Mouse (Mus musculus) MEL (cell line): ENCODE data around the gene 1110051M20Rik. TPM values are rescaled to one million over a fixed set of nuclear protein-coding genes. Genes with fewer than 3 reads are reported as not detected.

Source experiments
- DNase-seq: peaks from one replicate; pipeline ENCODE4 v3.0.0; 2011; ENCODE audit warnings: low read depth, low spot score
- H3K27ac ChIP-seq: 2 replicates; pipeline ENCODE4 v1.5.1; 2012; ENCODE audit warnings: low read depth, mild to moderate bottlenecking, control low read depth, low read length, moderate library complexity; ENCODE audit not compliant: control insufficient read depth
- H3K27me3 ChIP-seq, 2 experiments: fragments of 150-350 bp in 1 of 2; sonication (generic) in 1 of 2; 2 replicates each; pipeline ENCODE4 v1.6.1; 2012; ENCODE audit warnings: low read length in 2 of 2, mild to moderate bottlenecking in 2 of 2, improper control_type of control experiment in 1 of 2, moderate library complexity in 1 of 2; ENCODE audit not compliant: insufficient read depth in 2 of 2, control insufficient read depth in 1 of 2
- H3K36me3 ChIP-seq, 2 experiments: 2 replicates each; pipeline ENCODE4 v1.6.1; 2012 to 2014; ENCODE audit warnings: low read length in 2 of 2, improper control_type of control experiment in 1 of 2, inconsistent platforms in 1 of 2, mild to moderate bottlenecking in 1 of 2; ENCODE audit not compliant: insufficient read depth in 2 of 2, control insufficient read depth in 1 of 2
- H3K4me1 ChIP-seq, 2 experiments: fragments of 150-350 bp in 1 of 2; sonication (generic) in 1 of 2; 2 replicates each; pipeline ENCODE4 v1.6.1; 2012; ENCODE audit warnings: low read length in 2 of 2, improper control_type of control experiment in 1 of 2, mild to moderate bottlenecking in 1 of 2; ENCODE audit not compliant: insufficient read depth in 2 of 2, control insufficient read depth in 1 of 2
- H3K4me3 ChIP-seq, 2 experiments: fragments of 150-350 bp in 1 of 2; sonication (generic) in 1 of 2; 2 replicates each; pipeline ENCODE4 v1.5.1; 2012; ENCODE audit warnings: low read depth in 2 of 2, low read length in 2 of 2, mild to moderate bottlenecking in 2 of 2, moderate library complexity in 2 of 2, control low read depth in 1 of 2, improper control_type of control experiment in 1 of 2; ENCODE audit not compliant: control insufficient read depth in 1 of 2, insufficient read depth in 1 of 2
- H3K79me2 ChIP-seq: 2 replicates; pipeline ENCODE4 v1.6.1; 2012; ENCODE audit warnings: mild to moderate bottlenecking, low read length, moderate library complexity; ENCODE audit not compliant: control insufficient read depth, poor library complexity, insufficient read depth
- H3K9ac ChIP-seq: 2 replicates; pipeline ENCODE4 v1.6.1; 2012; ENCODE audit warnings: low read depth, mild to moderate bottlenecking, control low read depth, low read length, moderate library complexity; ENCODE audit not compliant: control insufficient read depth, poor library complexity, severe bottlenecking
- H3K9me3 ChIP-seq: fragments of 150-350 bp; sonication (generic); replicated peaks from 2 replicates; pipeline ENCODE4 v1.6.1; 2012; ENCODE audit warnings: mild to moderate bottlenecking, low read length, improper control_type of control experiment, moderate library complexity; ENCODE audit not compliant: insufficient read depth
- BHLHE40 ChIP-seq: IDR thresholded peaks from 2 replicates; pipeline ENCODE4 v1.6.1; 2012; ENCODE audit warnings: low read depth, mild to moderate bottlenecking, inconsistent platforms, low read length, improper control_type of control experiment, borderline replicate concordance
- ELF1 ChIP-seq: IDR thresholded peaks from 2 replicates; pipeline ENCODE4 v1.6.1; 2014; ENCODE audit warnings: low read depth, mild to moderate bottlenecking, inconsistent platforms, low read length, improper control_type of control experiment, moderate library complexity
- GABPA ChIP-seq: IDR thresholded peaks from 2 replicates; pipeline ENCODE4 v1.6.1; 2012; ENCODE audit warnings: low read depth, mild to moderate bottlenecking, inconsistent platforms, low read length, improper control_type of control experiment, moderate library complexity
- GATA1 ChIP-seq: IDR thresholded peaks from 2 replicates; pipeline ENCODE4 v1.6.1; 2011; ENCODE audit warnings: low read depth, low read length, improper control_type of control experiment
- HCFC1 ChIP-seq: IDR thresholded peaks from 2 replicates; pipeline ENCODE4 v1.6.1; 2012; ENCODE audit warnings: low read depth, mild to moderate bottlenecking, inconsistent platforms, low read length, improper control_type of control experiment, moderate library complexity
- JUND ChIP-seq: IDR thresholded peaks from 2 replicates; pipeline ENCODE4 v1.6.1; 2011; ENCODE audit warnings: low read depth, mild to moderate bottlenecking, improper control_type of control experiment, low read length
- MXI1 ChIP-seq: IDR thresholded peaks from 2 replicates; pipeline ENCODE4 v1.6.1; 2011; ENCODE audit warnings: mild to moderate bottlenecking, low read depth, low read length, improper control_type of control experiment
- NELFE ChIP-seq: IDR thresholded peaks from 2 replicates; pipeline ENCODE4 v1.6.1; 2011; ENCODE audit warnings: low read depth, low read length, improper control_type of control experiment
- POLR2A ChIP-seq, 2 experiments: IDR thresholded peaks; 2 replicates each; pipeline ENCODE4 v1.6.1; 2011 to 2012; ENCODE audit warnings: low read length in 2 of 2, mild to moderate bottlenecking in 2 of 2, control low read depth in 1 of 2, improper control_type of control experiment in 1 of 2, low read depth in 1 of 2, moderate library complexity in 1 of 2; ENCODE audit not compliant: control insufficient read depth in 1 of 2, insufficient read depth in 1 of 2, poor library complexity in 1 of 2
- POLR2AphosphoS2 ChIP-seq: IDR thresholded peaks from 2 replicates; pipeline ENCODE4 v1.6.1; 2011; ENCODE audit warnings: low read length, improper control_type of control experiment
- SIN3A ChIP-seq: IDR thresholded peaks from 2 replicates; pipeline ENCODE4 v1.6.1; 2012; ENCODE audit warnings: low read length, improper control_type of control experiment, inconsistent platforms
- TAL1 ChIP-seq: IDR thresholded peaks from 2 replicates; pipeline ENCODE4 v1.6.1; 2012; ENCODE audit warnings: mild to moderate bottlenecking, inconsistent platforms, low read length, moderate library complexity, mixed read lengths
- TBP ChIP-seq: IDR thresholded peaks from 2 replicates; pipeline ENCODE4 v1.8.0; 2011; ENCODE audit warnings: low read depth, low read length, improper control_type of control experiment
- TCF12 ChIP-seq: IDR thresholded peaks from 2 replicates; pipeline ENCODE4 v1.6.1; 2014; ENCODE audit warnings: low read depth, mild to moderate bottlenecking, inconsistent platforms, low read length, improper control_type of control experiment, moderate library complexity
- UBTF ChIP-seq: IDR thresholded peaks from 2 replicates; pipeline ENCODE4 v1.6.1; 2012; ENCODE audit warnings: low read depth, mild to moderate bottlenecking, inconsistent platforms, low read length, improper control_type of control experiment, moderate library complexity, borderline replicate concordance; ENCODE audit not compliant: insufficient read depth
- USF1 ChIP-seq: IDR thresholded peaks from 2 replicates; pipeline ENCODE4 v1.6.1; 2014; ENCODE audit warnings: low read depth, mild to moderate bottlenecking, inconsistent platforms, low read length, improper control_type of control experiment, moderate library complexity
- polyA plus RNA-seq, 2 experiments: library from polyadenylated mRNA; stranded (reverse) in 1 of 2; unstranded in 1 of 2; fragments of >175 nt in 1 of 2; fragments of >200 nt in 1 of 2; gene quantifications; 2 replicates each; pipeline versions ENCODE4 v1.2.1 to v1.2.4; 2012; ENCODE audit warnings: low replicate concordance in 2 of 2, low read depth in 1 of 2; ENCODE audit not compliant: insufficient read length in 2 of 2, insufficient read depth in 1 of 2, missing spikeins in 1 of 2
- total RNA-seq: library from RNA; depleted of rRNA; stranded (reverse); fragments of 300-350 nt; gene quantifications from 2 replicates; pipeline ENCODE4 v1.2.3, GENCODE M21; 2012; rRNA removed

The 1110051M20Rik gene
- total RNA-seq (20.2 and 23.0 TPM in 2 replicates), polyA plus RNA-seq (10 to 100 TPM in 1 of 2 experiments, not detected in 1; 23.3 TPM)

DNA sequence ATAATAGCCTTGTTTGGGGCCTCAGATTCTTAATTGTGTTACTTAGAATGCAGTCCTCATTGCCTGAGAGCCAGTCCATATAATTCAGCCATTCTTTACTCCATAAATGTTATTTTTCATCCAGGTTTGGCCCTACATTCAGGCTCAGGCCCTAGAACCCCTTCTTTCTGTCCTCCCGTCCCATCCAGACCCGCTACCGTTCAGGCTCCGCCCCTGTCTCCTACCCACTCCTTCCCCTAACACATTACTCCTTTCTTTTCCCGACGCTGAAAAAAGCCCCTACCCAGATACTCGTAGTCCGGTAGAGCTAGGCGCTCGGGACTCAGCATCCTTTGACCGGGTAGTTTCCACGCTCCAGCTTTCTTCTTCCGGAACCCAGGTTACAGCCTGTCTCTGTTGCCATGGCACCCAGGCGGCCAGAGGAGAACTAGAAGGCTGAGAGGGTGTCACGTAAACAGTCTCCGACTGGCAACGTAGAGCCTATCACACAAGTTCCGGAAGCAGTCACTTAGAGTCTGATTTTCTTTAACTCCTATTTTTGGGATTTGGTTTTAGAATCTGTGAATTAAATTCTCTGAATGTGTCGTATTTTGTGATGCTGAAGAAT is at the start of gene 1110051M20Rik:
1110051M20Rik (minus strand) TSS at position 419 of the 607 bp plus-strand sequence.
- peak; percentile 97 for DNase-seq
- Histone ChIP-seq H3K36me3 (peaks cover 0 to 7% of the 10 kb centered on the region in 2 experiments; a peak in 2 of 4 replicates), H3K27ac (no peak within 1 kb of the TSS), H3K9ac (peak within 1 kb of the TSS; percentile 36), H3K79me2 (no peaks in the 10 kb centered on the region), H3K4me3 (peak within 1 kb of the TSS; percentile 71 to 76), H3K4me1 (peaks cover 0 to 5% of the 10 kb centered on the region in 2 experiments; a peak in 2 of 4 replicates), H3K27me3 (no peaks in the 10 kb centered on the region), H3K9me3 (no peaks in the 10 kb centered on the region)
- TF ChIP-seq SIN3A (peak; percentile 94), GABPA (no peak), POLR2A (IDR thresholded peaks at IDR 0.05; ENCODE audit: control insufficient read depth in 1 of 2, insufficient read depth in 1 of 2, low read depth in 1 of 2, low read length in 2 of 2, poor library complexity in 1 of 2) (peak in 1 of 2 experiments; percentile 64; a peak in 1 of 4 replicates), TCF12 (no peak; the same call in 1 of the 2 replicates), TBP (peak; percentile 82), USF1 (no peak), NELFE (peak; percentile 51), ELF1 (peak; percentile 89), JUND (no peak), UBTF (no peak), HCFC1 (peak; percentile 91), BHLHE40 (no peak), MXI1 (peak; percentile 86), POLR2AphosphoS2 (no peak)

DNA sequence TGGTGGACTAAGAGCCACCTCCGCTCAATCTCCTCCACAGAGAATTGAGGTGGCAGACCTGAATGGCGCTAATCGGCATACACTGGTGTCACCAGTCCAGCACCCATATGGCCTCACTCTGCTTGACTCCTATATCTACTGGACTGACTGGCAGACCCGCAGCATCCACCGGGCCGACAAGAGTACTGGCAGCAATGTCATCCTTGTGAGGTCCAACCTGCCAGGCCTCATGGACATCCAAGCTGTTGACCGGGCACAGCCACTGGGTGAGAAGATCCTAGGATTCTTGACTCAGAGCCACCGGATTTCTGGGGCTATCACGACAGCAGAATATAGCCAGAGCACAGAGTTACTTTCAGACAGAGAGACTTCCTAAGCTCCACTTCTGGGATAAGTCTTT is 49.5 kb upstream of the 1110051M20Rik start:
- Histone ChIP-seq H3K27me3 (no peaks in the 10 kb centered on the region), H3K9ac (no peak overlapping the region), H3K9me3 (no peaks in the 10 kb centered on the region), H3K4me3 (no peak overlapping the region), H3K4me1 (no peaks in the 10 kb centered on the region), H3K27ac (no peak overlapping the region), H3K79me2 (no peaks in the 10 kb centered on the region), H3K36me3 (no peaks in the 10 kb centered on the region; a peak in 1 of 4 replicates)
- no peak for DNase-seq
- no peak for TF ChIP-seq BHLHE40
- TF ChIP-seq GATA1 = no peak
- TF ChIP-seq TAL1 = no peak
- TF ChIP-seq JUND = no peak
